Mouse (Mus musculus) telencephalon, adult 2 months (tissue): ENCODE data around the gene Maf.

Experiments used
- DNase-seq: peaks from one replicate; pipeline ENCODE4 v3.0.0-alpha.2; 2011; ENCODE audit warnings: low read depth, low spot score

Maf gene

DNA sequence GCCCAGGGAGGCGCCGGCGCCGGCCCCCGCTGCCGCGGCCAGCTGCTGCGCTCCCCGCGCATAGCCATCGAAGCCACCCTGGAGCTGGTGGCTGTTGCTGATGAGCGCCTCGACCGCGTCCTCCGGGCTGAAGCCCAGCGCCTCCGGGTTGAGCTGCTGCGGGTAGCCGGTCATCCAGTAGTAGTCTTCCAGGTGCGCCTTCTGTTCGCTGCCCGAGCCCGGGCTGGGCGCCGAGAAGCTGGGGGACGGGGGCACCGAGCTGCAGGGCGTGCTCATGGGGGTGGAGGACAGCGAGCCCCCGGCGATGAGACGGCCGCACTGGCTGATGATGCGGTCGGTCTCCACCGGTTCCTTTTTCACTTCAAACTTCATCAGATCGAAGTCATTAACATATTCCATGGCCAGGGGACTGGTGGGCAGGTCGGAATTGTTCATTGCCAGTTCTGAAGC lies 1.2 kb downstream of the Maf start:
- no peak for DNase-seq

DNA sequence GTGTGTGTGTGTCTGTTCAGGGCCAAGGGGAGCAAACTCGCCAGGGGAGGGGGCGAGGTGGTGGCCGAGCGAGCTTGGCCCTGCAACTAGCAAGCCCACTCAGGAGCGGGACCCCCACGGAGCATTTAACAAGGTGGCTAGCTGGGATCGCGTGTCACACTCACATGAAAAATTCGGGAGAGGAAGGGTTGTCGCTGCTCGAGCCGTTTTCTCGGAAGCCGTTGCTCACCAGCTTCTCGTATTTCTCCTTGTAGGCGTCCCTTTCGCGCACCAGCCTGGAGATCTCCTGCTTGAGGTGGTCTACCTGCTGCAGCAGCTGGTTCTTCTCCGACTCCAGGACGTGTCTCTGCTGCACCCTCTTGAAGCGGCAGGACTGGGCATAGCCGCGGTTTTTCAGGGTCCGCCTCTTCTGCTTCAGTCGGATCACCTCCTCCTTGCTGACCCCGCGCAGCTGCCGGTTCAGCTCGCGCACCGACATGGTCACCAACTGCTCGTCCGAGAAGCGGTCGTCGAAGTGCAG lies 1.9 kb downstream of the Maf start:
- no peak for DNase-seq

GRCm38 (mm10) chr8:115703056-115703455 lies 4.5 kb downstream of the Maf start:
- no peak for DNase-seq

- no peak for DNase-seq
Measured at GRCm38 (mm10) chr8:115701001-115701400, 6.6 kb downstream of the Maf start.

- no peak for DNase-seq
Measured at GRCm38 (mm10) chr8:115699151-115699550, 8.4 kb downstream of the Maf start.

- no peak for DNase-seq
Measured at GRCm38 (mm10) chr8:115697410-115697809, 10.2 kb downstream of the Maf start.

- no peak for DNase-seq
Measured at GRCm38 (mm10) chr8:115696661-115697060, 10.9 kb downstream of the Maf start.

- no peak for DNase-seq
Measured at GRCm38 (mm10) chr8:115687349-115687748, 20.2 kb downstream of the Maf start.

DNA sequence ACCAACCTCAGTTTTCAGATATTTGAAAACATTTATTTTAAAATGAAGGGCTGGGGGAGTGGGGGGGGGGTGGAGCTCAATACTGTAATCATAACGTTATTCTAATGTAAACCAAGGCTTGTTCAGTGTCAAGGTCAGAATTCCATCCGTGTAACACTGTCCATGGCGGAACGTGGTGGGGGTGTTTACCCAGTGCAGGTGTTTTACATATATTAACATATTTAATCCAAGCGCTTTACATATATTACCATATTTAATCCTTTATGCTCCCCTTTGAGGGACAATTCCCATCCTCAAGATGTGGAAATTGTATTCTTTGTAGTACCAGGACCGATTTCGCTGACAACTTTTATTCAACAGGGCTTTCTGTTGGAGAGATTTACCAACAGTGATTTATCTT lies 24.3 kb downstream of the Maf start:
- no peak for DNase-seq

GRCm38 (mm10) chr8:115679539-115679938 lies 28.1 kb downstream of the Maf start:
- DNase-seq = no peak

DNA sequence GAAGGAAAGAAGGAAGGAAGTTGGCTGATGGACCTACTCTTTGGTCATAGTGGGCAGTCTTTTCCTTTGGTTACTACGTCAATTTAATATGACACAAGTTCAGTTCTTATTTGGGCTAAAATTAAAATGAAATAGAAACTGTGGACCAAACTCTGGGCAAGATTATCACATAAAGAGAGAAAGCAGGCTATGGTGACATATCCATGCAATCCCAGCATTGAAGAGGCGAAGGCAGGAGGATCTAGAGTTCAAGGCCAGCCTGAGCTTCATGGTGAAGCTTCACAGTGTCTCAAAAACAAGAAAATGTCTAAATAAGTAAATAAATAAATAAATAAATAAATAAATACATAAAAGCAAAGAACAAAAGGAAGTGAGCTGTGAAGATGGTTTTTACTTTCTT lies 42.7 kb downstream of the Maf start:
- DNase-seq = no peak

- peak; percentile 47 for DNase-seq
Measured at GRCm38 (mm10) chr8:115650110-115650521, 57.5 kb downstream of the Maf start.

- no peak for DNase-seq
Measured at GRCm38 (mm10) chr8:115645139-115645538, 62.5 kb downstream of the Maf start.

- no peak for DNase-seq
Measured at GRCm38 (mm10) chr8:115641936-115642335, 65.7 kb downstream of the Maf start.

DNA sequence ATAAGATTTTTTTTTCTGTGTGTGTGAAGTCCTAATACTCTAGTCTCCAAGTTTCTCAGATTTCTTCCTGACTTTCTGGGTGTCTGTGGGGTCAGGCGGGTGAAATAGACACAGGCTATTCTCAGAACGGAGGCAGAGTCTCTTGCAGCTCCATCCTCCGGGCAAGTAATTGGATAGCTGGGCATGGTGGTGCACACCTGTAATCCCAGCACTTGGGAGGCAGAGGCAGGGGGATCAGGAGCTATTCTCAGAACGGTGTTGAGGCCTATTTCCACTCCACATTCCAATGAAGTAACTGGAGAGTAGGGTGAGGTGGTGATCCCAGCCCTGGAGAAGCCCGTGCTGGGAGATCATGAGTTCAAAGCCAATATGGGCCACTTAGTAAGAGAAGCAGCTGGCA lies 67.6 kb downstream of the Maf start:
- no peak for DNase-seq

DNA sequence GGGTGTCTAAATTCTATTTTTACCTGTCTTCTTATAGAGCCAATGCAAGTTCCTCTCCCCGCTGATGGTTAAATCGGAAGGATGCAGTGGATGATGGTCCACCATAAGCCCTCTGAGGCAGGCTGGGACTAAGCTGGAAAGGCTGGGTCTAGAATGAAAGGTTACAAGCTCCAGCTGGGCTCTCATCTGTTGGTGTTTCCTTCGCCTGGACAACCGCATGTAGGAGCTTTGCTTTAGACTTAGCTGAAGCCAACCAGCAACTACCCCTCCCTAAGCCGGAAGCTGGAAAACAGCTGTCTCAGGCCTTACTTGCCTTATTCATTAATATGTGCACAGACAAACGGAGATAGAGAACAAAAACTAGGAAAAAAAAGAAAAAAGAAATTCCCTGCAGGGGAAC lies 70.8 kb downstream of the Maf start:
- no peak for DNase-seq
